Mouse (Mus musculus): ENCODE data around the gene Fancc. TPM values are rescaled to one million over a fixed set of nuclear protein-coding genes. Genes with fewer than 3 reads are reported as not detected.

Fancc gene
- total and polyA plus RNA-seq, 2 experiments from 2014 or later, result 8.5 to 39.5 TPM

GRCm38 (mm10) chr13:63412662-63413061, 84.4 kb downstream of the Fancc start:
- no peak for ATAC-seq (ENCODE audit: insufficient read depth, low read depth)
- Histone ChIP-seq H3K4me1 (ENCODE audit: control insufficient read depth, insufficient read depth) (peaks cover 4% of the 10 kb centered on the region; the same call in 1 of the 2 replicates), H3K9me3 (replicated peaks; ENCODE audit: control insufficient read depth, low read length) (no peaks in the 10 kb centered on the region), H3K9ac (replicated peaks; ENCODE audit: low read depth, low read length) (no peak overlapping the region), H3K4me3 (ENCODE audit: low read depth, low read length) (no peak overlapping the region), H3K4me2 (ENCODE audit: low read depth, low read length) (no peak overlapping the region), H3K27ac (ENCODE audit: low read depth) (no peak overlapping the region), H3K27me3 (ENCODE audit: control insufficient read depth, insufficient read depth, low read length) (no peaks in the 10 kb centered on the region), H3K36me3 (replicated peaks; ENCODE audit: control insufficient read depth, insufficient read depth, low read length) (no peaks in the 10 kb centered on the region)
- DNase-seq (ENCODE audit: low spot score), result no peak
- TF ChIP-seq EP300 (IDR thresholded peaks at IDR 0.05; ENCODE audit: low read depth) (no peak), CTCF (IDR thresholded peaks at IDR 0.05; ENCODE audit: low read depth) (no peak)
- 91% methylated on average over 4 of the region's 4 CpGs for WGBS

GRCm38 (mm10) chr13:63411310-63412022, 85.6 kb downstream of the Fancc start:
- no peak overlapping the region for H3K27ac ChIP-seq (ENCODE audit: low read depth)
- no peak for TF ChIP-seq CTCF (IDR thresholded peaks at IDR 0.05; ENCODE audit: low read depth)
- no peak for TF ChIP-seq EP300 (IDR thresholded peaks at IDR 0.05; ENCODE audit: low read depth)
- DNase-seq (ENCODE audit: low spot score), result peak; percentile 17

GRCm38 (mm10) chr13:63410578-63411298, 86.3 kb downstream of the Fancc start:
- ATAC-seq (ENCODE audit: insufficient read depth, low read depth) (no peak), DNase-seq (ENCODE audit: low spot score) (no peak)
- Histone ChIP-seq H3K4me1 (ENCODE audit: control insufficient read depth, insufficient read depth) (peaks cover 4% of the 10 kb centered on the region; the same call in 1 of the 2 replicates), H3K36me3 (replicated peaks; ENCODE audit: control insufficient read depth, insufficient read depth, low read length) (no peaks in the 10 kb centered on the region), H3K4me3 (ENCODE audit: low read depth, low read length) (no peak overlapping the region), H3K9ac (replicated peaks; ENCODE audit: low read depth, low read length) (no peak overlapping the region), H3K27ac (ENCODE audit: low read depth) (no peak overlapping the region), H3K9me3 (replicated peaks; ENCODE audit: control insufficient read depth, low read length) (no peaks in the 10 kb centered on the region), H3K4me2 (ENCODE audit: low read depth, low read length) (no peak overlapping the region), H3K27me3 (ENCODE audit: control insufficient read depth, insufficient read depth, low read length) (no peaks in the 10 kb centered on the region)
- 61% methylated on average over 9 of the region's 9 CpGs for WGBS
- TF ChIP-seq EP300 (IDR thresholded peaks at IDR 0.05; ENCODE audit: low read depth) (no peak), CTCF (IDR thresholded peaks at IDR 0.05; ENCODE audit: low read depth) (no peak)

More at GRCm38 (mm10) chr13:63411310-63412022, 85.6 kb downstream of the Fancc start:
- peaks cover 4% of the 10 kb centered on the region; the same call in 1 of the 2 replicates for H3K4me1 ChIP-seq (ENCODE audit: control insufficient read depth, insufficient read depth)
- WGBS, result 51% methylated on average over 4 of the region's 4 CpGs
- H3K36me3 ChIP-seq (replicated peaks; ENCODE audit: control insufficient read depth, insufficient read depth, low read length), result no peaks in the 10 kb centered on the region
- H3K27me3 ChIP-seq (ENCODE audit: control insufficient read depth, insufficient read depth, low read length), result no peaks in the 10 kb centered on the region
- no peaks in the 10 kb centered on the region for H3K9me3 ChIP-seq (replicated peaks; ENCODE audit: control insufficient read depth, low read length)
- no peak overlapping the region for H3K4me3 ChIP-seq (ENCODE audit: low read depth, low read length)
- H3K4me2 ChIP-seq (ENCODE audit: low read depth, low read length), result no peak overlapping the region
- no peak overlapping the region for H3K9ac ChIP-seq (replicated peaks; ENCODE audit: low read depth, low read length)
- peak; percentile 30; the same call in 1 of the 2 replicates for ATAC-seq (ENCODE audit: insufficient read depth, low read depth)

GRCm38 (mm10) chr13:63405151-63405550, 91.9 kb downstream of the Fancc start:
- no peaks in the 10 kb centered on the region for H3K9me3 ChIP-seq (replicated peaks; ENCODE audit: control insufficient read depth, low read length)
- no peak overlapping the region for H3K27ac ChIP-seq (ENCODE audit: low read depth)
- ATAC-seq (ENCODE audit: insufficient read depth, low read depth) (no peak), DNase-seq (ENCODE audit: low spot score) (no peak)
- no peaks in the 10 kb centered on the region for H3K36me3 ChIP-seq (replicated peaks; ENCODE audit: control insufficient read depth, insufficient read depth, low read length)
- TF ChIP-seq CTCF (IDR thresholded peaks at IDR 0.05; ENCODE audit: low read depth) (no peak), EP300 (IDR thresholded peaks at IDR 0.05; ENCODE audit: low read depth) (no peak)
- no peak overlapping the region for H3K9ac ChIP-seq (replicated peaks; ENCODE audit: low read depth, low read length)
- no peaks in the 10 kb centered on the region for H3K4me1 ChIP-seq (ENCODE audit: control insufficient read depth, insufficient read depth)
- no peak overlapping the region for H3K4me3 ChIP-seq (ENCODE audit: low read depth, low read length)
- no peak overlapping the region for H3K4me2 ChIP-seq (ENCODE audit: low read depth, low read length)
- H3K27me3 ChIP-seq (ENCODE audit: control insufficient read depth, insufficient read depth, low read length), result no peaks in the 10 kb centered on the region
- 61% methylated on average over 4 of the region's 4 CpGs for WGBS

GRCm38 (mm10) chr13:63404657-63405056, 92.4 kb downstream of the Fancc start:
- no peak overlapping the region for H3K4me2 ChIP-seq (ENCODE audit: low read depth, low read length)
- ATAC-seq (ENCODE audit: insufficient read depth, low read depth), result no peak
- H3K36me3 ChIP-seq (replicated peaks; ENCODE audit: control insufficient read depth, insufficient read depth, low read length), result no peaks in the 10 kb centered on the region
- no peaks in the 10 kb centered on the region for H3K4me1 ChIP-seq (ENCODE audit: control insufficient read depth, insufficient read depth)
- TF ChIP-seq EP300 (IDR thresholded peaks at IDR 0.05; ENCODE audit: low read depth) (no peak), CTCF (IDR thresholded peaks at IDR 0.05; ENCODE audit: low read depth) (no peak)
- 88% methylated on average over 2 of the region's 2 CpGs for WGBS
- H3K9ac ChIP-seq (replicated peaks; ENCODE audit: low read depth, low read length), result no peak overlapping the region
- no peak for DNase-seq (ENCODE audit: low spot score)
- H3K27me3 ChIP-seq (ENCODE audit: control insufficient read depth, insufficient read depth, low read length), result no peaks in the 10 kb centered on the region
- H3K27ac ChIP-seq (ENCODE audit: low read depth), result no peak overlapping the region
- no peaks in the 10 kb centered on the region for H3K9me3 ChIP-seq (replicated peaks; ENCODE audit: control insufficient read depth, low read length)
- H3K4me3 ChIP-seq (ENCODE audit: low read depth, low read length), result no peak overlapping the region
